Mouse (Mus musculus): ENCODE results near the gene 9130213A22Rik. TPM values are rescaled to one million over a fixed set of nuclear protein-coding genes. Genes with fewer than 3 reads are reported as not detected.

Gene 9130213A22Rik
- 0.25 and 1.0 TPM in 2 replicates for polyA plus RNA-seq (2015; fragmentation: Nextera tagmentation; extraction: Ambion mirVana)

DNA sequence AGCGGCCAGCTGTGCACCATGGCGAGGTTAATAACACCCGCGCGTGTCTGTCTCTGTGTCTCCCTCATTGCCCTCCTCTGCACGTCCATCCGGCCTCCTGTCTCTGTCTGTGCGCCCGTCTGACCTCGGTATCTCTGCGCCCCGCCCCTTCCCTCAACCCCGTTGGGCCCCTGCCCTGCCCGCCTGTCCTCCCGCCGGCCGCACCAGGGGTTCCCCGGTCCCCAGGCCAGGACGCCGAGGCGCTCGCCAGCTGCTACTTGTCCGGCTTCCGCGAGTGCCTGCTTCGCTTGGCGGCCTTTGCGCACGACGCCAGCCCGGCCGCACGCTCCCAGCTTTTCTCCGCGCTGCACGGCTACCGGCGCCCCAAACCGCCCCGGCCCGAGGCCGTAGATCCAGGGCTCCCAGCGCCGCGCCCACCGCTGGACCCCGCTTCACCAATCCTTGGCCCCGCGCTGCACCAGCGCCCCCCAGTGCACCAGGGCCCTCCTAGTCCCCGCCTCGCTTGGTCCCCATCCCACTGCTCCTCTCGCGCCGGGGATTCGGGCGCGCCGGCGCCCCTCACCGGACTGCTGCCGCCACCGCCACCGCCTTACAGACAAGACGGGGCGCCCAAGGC is at the start of gene 9130213A22Rik:
9130213A22Rik (minus strand) TSS at position 254 of the 616 bp plus-strand sequence.

DNA sequence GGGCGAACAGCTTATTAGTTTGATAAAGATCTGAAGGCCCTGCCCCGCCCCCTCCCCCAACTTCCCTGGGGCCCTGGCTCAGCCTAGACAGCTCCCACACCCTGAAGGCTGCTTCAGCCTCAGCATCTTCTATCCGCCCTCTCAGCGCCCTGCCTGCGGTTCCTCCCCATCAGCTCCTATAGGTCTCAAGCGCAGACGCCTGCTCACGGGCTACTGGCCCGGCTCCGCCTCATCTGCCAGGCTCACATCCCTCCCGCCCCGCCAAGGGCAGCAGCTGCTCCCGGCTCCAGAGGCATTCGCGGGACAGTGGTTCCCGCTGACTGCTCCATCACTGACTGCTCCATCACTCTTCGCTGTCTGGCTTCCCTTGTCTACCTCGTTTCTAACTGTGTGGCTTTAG is 34.4 kb upstream of the 9130213A22Rik start, which contains the start of gene Alox12b:
Alox12b (plus strand) TSS at position 190 of the 400 bp plus-strand sequence.

DNA sequence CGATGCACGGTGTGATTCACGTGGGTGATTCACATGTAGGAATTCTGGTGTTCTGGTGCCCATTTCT is 3.3 kb upstream of the 9130213A22Rik start, which contains the start of gene Aloxe3:
Aloxe3 (plus strand) TSS at position 45 of the 67 bp plus-strand sequence.

DNA sequence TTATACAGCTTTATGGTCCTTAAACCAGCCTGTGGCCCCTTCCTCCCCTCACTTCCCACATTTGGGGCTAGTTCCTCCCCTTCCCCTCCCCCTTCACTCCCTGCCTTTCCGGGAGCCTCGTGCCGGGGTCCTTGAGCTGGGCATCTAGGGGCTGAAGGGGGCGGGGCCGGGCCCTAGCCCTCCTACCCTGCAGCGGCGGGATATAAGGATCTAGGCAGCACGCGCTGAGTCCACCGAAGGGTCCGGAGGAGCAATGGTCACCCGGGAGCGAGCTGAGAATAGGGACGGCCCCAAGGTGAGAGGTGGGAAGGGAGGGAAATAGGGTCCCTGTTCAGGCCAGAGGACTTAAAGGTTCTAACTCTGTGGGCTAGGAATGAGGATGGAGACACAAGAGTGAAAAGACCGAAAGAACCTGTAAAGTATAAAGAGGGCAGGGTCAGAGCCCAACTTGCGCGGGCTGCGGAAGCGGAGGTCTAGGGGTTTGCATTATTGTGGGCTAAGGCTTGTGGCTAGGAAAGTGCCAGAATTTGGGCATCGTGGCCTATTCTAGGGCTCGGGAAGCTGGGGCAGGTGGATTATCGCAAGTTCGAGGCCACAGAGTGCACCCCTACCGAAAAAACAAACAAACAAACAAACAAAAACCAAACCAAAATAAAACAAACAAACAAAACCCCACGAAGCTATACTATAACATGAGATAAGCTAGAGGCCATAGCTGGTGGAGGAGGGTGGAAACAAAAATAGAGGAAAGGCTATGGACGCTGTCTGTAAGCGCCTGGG is 2.0 kb downstream of the 9130213A22Rik start, which contains the start of gene Hes7:
Hes7 (plus strand) TSS at position 184 of the 780 bp plus-strand sequence.

DNA sequence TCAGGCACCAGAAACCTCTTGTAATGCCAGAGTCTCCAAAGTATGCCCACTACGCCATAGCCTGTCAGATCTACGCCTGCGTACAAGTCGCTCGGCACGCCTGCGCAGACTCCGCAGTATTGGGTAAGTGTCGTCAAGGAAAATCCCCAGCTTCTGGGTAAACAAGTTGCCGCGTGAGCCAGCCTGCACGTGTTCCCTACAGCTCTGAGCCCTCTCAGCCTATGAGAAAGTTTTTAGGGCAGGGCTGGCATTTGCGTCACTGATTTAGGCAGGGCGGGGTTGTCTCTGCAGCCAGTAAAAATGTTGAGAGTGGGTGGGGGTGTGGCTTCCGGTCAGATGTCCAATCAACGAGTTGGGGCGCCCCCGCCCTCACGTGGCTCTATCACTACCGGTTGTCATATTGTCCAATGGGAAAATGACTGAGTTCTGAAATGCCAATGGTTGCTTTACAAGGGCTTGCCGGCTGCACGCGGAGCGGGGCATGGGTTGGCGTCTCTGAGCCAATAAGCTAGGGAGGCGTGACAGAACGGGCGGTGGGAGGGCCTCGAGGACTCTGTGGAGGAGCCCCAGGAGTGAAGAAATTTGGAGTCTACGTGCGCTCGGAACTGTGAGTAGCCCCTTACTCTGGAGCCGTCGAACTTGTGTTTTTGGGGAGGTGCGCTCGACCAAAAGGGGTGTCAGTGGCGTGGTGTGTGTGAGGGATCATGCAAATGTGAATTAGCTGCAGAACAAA is 27.5 kb downstream of the 9130213A22Rik start, which contains the start of gene Per1:
Per1 (plus strand) TSS at position 521 of the 733 bp plus-strand sequence.

DNA sequence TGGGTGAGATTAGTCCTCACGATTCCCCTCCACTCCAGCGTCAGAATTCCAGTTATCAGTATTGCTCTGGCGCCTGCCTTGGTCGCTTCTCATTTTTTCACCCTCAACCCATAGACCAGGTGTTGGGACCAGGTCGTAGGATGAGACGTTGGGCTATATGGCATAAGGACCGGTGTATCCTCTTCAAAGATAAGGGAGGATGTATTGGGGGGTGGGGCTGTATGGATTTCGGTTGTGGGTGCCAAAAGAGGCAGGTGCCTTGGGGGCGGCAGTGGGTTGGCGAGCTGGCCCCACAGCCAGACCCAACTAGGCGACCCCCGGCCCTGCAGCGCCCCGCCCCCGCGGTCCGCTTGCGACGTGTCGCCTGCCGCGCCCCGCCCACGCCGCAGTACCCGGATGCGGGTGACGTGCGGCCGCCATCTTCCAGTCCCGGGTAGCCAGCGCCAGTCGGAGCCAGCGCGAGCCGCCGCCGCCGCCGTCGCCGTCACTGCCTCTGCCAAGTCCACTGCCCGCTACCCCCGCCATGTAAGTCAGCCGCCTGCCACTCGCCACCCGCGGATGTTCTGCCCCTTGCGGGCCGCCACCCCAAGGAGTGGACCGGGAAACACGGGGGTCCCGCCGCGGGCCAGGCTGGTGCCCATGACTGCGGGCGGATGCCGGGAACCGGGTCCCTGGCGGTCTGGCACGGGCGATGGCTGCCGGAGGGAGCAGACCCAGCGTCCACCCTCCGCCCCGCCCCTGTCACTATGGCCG is 34.1 kb downstream of the 9130213A22Rik start, which contains the start of gene Vamp2:
Vamp2 (plus strand) TSS at position 388 of the 753 bp plus-strand sequence.

DNA sequence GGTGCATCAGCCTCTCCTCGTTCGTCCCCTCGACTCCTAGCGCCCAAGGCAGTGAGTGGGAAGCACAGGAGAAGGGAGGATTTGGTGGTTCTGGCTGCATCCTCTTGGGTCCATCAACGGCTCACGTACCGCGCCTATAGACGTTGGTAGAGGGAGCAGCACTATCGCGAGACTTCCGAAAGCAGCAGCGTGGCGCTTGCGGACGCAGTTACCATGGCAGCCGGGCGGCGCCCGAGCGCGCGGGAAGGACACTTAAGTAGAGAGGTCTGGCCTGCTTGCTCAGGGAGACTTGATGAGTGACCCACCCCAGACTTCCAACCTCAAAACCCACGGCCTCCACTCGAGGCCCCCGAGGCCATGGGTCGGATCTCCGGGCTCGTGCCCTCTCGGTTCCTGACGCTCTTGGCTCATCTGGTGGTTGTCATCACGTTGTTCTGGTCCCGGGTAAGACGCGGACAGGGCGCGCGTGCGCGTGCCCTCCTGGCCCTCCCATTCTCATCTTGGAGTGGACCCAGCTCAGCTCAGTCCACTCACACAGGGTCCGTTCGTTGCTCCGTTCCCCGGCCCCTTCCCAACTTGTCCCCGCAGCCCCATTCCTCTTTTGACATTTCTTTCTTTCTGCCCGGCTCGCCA is 51.7 kb downstream of the 9130213A22Rik start, which contains the start of gene Tmem107:
Tmem107 (plus strand) TSS at position 217 of the 633 bp plus-strand sequence.

Other genes starting within 250 kb of the 9130213A22Rik start
- gene Rnf222, start 234.0 kb downstream of the 9130213A22Rik start, polyA plus RNA-seq (2015; fragmentation: Nextera tagmentation; extraction: Ambion mirVana) = 0.22 TPM in 1 of 2 replicates, not detected in the other
- 1,250 and 2,091 TPM in 2 replicates for gene Rpl26, start 221.0 kb downstream of the 9130213A22Rik start, polyA plus RNA-seq (2015; fragmentation: Nextera tagmentation; extraction: Ambion mirVana)
- 0.13 and 0.15 TPM in 2 replicates for gene Odf4, start 195.5 kb downstream of the 9130213A22Rik start, polyA plus RNA-seq (2015; fragmentation: Nextera tagmentation; extraction: Ambion mirVana)
- gene Arhgef15, start 165.1 kb downstream of the 9130213A22Rik start, polyA plus RNA-seq (2015; fragmentation: Nextera tagmentation; extraction: Ambion mirVana) = 7.0 and 8.7 TPM in 2 replicates
- gene Slc25a35, start 154.5 kb downstream of the 9130213A22Rik start, polyA plus RNA-seq (2015; fragmentation: Nextera tagmentation; extraction: Ambion mirVana) = 2.5 and 5.0 TPM in 2 replicates
- 24.9 and 32.6 TPM in 2 replicates for gene Rangrf, start 147.4 kb downstream of the 9130213A22Rik start, polyA plus RNA-seq (2015; fragmentation: Nextera tagmentation; extraction: Ambion mirVana)
- 8.3 and 12.5 TPM in 2 replicates for gene Pfas, start 114.1 kb downstream of the 9130213A22Rik start, polyA plus RNA-seq (2015; fragmentation: Nextera tagmentation; extraction: Ambion mirVana)
- gene Ctc1, start 106.7 kb downstream of the 9130213A22Rik start, polyA plus RNA-seq (2015; fragmentation: Nextera tagmentation; extraction: Ambion mirVana) = 18.7 and 25.1 TPM in 2 replicates
- 23.5 and 29.1 TPM in 2 replicates for gene Aurkb, start 76.9 kb downstream of the 9130213A22Rik start, polyA plus RNA-seq (2015; fragmentation: Nextera tagmentation; extraction: Ambion mirVana)
- 21.4 and 27.3 TPM in 2 replicates for gene Borcs6, start 62.9 kb downstream of the 9130213A22Rik start, polyA plus RNA-seq (2015; fragmentation: Nextera tagmentation; extraction: Ambion mirVana)
- gene Tmem107, start 51.8 kb downstream of the 9130213A22Rik start, polyA plus RNA-seq (2015; fragmentation: Nextera tagmentation; extraction: Ambion mirVana) = 58.1 and 62.5 TPM in 2 replicates
- gene Vamp2, start 34.1 kb downstream of the 9130213A22Rik start, polyA plus RNA-seq (2015; fragmentation: Nextera tagmentation; extraction: Ambion mirVana) = 124 and 125 TPM in 2 replicates
- gene Per1, start 27.4 kb downstream of the 9130213A22Rik start, polyA plus RNA-seq (2015; fragmentation: Nextera tagmentation; extraction: Ambion mirVana) = 17.0 and 26.6 TPM in 2 replicates
- gene Hes7, start 2.2 kb downstream of the 9130213A22Rik start, polyA plus RNA-seq (2015; fragmentation: Nextera tagmentation; extraction: Ambion mirVana) = 0.35 and 0.50 TPM in 2 replicates
- 1.1 and 2.0 TPM in 2 replicates for gene Aloxe3, start 3.3 kb upstream of the 9130213A22Rik start, polyA plus RNA-seq (2015; fragmentation: Nextera tagmentation; extraction: Ambion mirVana)
- 0.77 TPM in 1 of 2 replicates, not detected in the other for gene Alox12b, start 34.4 kb upstream of the 9130213A22Rik start, polyA plus RNA-seq (2015; fragmentation: Nextera tagmentation; extraction: Ambion mirVana)
- 0.08 TPM in 1 of 2 replicates, not detected in the other for gene Alox8, start 75.3 kb upstream of the 9130213A22Rik start, polyA plus RNA-seq (2015; fragmentation: Nextera tagmentation; extraction: Ambion mirVana)
- gene Gucy2e, start 114.4 kb upstream of the 9130213A22Rik start, polyA plus RNA-seq (2015; fragmentation: Nextera tagmentation; extraction: Ambion mirVana) = 0.20 and 0.26 TPM in 2 replicates
- 6.9 and 7.3 TPM in 2 replicates for gene Cntrob, start 201.2 kb upstream of the 9130213A22Rik start, polyA plus RNA-seq (2015; fragmentation: Nextera tagmentation; extraction: Ambion mirVana)
- 156 and 165 TPM in 2 replicates for gene Trappc1, start 201.4 kb upstream of the 9130213A22Rik start, polyA plus RNA-seq (2015; fragmentation: Nextera tagmentation; extraction: Ambion mirVana)
- gene Kcnab3, start 203.7 kb upstream of the 9130213A22Rik start, polyA plus RNA-seq (2015; fragmentation: Nextera tagmentation; extraction: Ambion mirVana) = 2.1 and 3.4 TPM in 2 replicates
- gene Rnf227, start 217.9 kb upstream of the 9130213A22Rik start, polyA plus RNA-seq (2015; fragmentation: Nextera tagmentation; extraction: Ambion mirVana) = 11.8 and 19.2 TPM in 2 replicates
- 20.4 and 27.7 TPM in 2 replicates for gene Chd3, start 246.8 kb upstream of the 9130213A22Rik start, polyA plus RNA-seq (2015; fragmentation: Nextera tagmentation; extraction: Ambion mirVana)

Data from adrenal gland, postnatal 0 days (tissue).